Mouse (Mus musculus) E14TG2a.4 (cell line): Measurements from ENCODE around the gene Arhgap33.

ENCODE experiments used
- CTCF ChIP-seq: conservative IDR thresholded peaks from 2 replicates; pipeline ENCODE4 v1.5.1; 2014; ENCODE audit warnings: low read length
- NANOG ChIP-seq: IDR thresholded peaks from 2 replicates; pipeline ENCODE4 v1.6.1; 2014; ENCODE audit warnings: borderline replicate concordance, low read length, mixed read lengths
- POU5F1 ChIP-seq: IDR thresholded peaks from 2 replicates; pipeline ENCODE4 v1.6.1; 2014; ENCODE audit warnings: low read length, borderline replicate concordance

DNA sequence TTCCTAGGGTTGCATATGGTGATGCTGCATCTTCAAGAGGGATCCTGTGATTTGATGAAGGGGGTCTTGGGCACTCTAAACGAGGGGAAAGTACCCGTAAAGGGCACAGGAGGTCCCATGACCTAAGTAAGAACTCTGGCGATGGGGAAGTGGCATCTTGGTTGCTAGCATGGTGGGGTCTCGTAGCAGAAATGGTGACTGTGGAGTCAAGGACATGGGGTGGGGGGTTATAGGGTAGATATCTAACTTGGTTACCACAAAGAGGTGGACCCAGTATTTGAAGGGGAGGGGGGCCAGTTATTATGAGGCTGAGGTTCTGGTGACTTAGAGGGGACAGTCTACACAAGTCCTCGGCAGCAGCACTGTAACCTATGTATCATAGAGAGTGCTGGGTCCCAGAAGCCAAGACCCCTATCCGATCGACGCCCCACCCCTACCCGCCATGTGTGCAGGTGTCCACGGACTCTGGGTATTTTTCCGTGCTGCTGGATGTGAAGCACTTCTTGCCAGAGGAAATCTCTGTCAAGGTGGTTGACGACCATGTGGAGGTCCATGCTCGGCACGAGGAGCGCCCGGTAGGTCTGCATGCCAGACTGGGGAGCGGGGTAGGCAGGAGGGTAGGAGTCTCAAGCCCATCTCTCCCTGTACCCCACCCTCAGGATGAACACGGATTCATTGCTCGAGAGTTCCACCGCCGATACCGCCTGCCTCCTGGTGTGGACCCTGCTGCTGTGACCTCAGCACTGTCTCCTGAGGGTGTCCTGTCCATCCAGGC lies 19.1 kb upstream of the Arhgap33 start:
- TF ChIP-seq CTCF (no peak), NANOG (no peak), POU5F1 (no peak)
